Mouse (Mus musculus) forelimb bud, embryonic 11.5 days (tissue): Measurements from ENCODE around the gene Hip1r.
"Not testable (repeated sequence)": the region's sequence is repeated elsewhere in the genome, so short reads cannot be mapped to it uniquely, and the experiment has no call there.

Experiments used
- DNase-seq: peaks from one replicate; pipeline ENCODE4 v3.0.0-alpha.2; 2012; ENCODE audit warnings: low read depth, low spot score

The Hip1r gene

DNA sequence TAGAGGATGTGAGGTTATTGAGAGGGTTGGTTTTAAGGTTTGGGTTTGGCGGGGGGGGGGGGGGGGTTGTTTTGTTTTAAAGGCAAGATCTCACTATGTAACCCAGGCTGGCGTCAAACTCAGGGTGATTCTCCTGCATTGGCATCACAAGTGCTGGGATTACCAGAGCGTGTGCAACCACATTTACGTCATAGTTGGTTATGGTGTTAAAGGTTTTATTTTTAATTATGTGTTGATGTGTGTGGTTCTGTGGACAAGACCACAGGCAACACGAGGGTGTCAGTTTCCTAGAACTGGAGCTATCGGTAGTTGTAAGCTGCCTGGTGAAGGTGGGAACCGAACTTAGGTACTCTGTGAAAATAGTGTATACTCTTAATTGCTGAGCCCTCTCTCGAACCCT, 62.4 kb downstream of the Hip1r start:
- DNase-seq: no peak

DNA sequence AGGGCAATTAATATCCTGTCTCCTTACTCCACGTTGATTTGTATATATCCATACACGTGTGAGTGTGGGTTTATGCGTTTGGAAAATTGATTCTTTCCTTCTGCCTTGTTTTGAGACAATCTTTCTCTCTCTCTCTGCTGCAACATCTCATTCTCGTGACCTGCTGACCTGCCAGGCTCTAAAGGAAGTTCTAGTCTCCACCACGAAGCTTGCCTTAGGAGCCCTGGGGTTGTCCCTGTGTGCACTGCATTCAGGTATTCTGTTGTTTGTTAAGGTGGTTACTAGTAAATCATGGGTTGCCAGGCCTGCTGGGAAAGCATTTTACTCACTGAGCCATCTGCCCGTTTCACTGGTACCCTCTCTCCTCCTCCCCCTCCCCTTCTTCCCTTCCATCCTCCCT, 62.9 kb downstream of the Hip1r start:
- DNase-seq: no peak

DNA sequence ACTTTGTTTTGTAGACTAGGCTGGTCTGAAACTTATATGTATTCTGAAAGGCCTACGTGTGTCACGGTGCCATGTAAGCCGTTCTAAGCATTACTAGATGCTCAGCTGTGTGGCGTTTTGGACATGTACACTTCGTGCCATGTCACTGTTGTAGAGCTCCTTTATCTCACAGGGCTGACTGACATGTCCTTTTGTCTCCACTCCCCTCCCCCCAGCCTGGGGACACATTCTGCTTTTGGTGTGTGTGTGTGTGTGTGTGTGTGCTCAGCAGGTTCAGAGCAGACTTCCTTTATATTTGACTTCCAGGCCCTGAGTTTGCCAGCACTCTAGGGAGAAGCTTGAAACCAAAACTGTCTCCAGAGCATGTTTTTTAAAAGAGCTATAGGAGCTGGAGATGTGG, 63.4 kb downstream of the Hip1r start:
- DNase-seq: no peak

DNA sequence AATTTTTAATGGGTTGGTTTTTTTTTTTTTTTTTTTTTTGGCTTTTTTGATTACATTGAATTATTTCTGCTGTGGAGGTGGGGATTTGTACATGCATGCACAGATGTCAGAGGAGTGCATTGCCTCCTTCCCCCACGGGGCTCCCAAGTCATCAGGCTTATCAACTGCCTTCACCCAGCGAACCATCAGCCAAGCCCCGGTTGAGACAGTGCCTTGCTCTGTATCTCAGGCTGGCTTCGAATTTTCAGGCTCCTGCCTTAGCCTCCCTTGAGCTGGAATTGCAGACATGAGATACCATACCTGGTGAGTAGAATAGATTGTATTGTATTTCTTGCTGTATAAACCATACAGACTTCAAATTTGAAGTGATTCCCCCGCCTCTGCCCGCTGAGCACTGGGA, 66.2 kb downstream of the Hip1r start:
- no peak for DNase-seq

DNA sequence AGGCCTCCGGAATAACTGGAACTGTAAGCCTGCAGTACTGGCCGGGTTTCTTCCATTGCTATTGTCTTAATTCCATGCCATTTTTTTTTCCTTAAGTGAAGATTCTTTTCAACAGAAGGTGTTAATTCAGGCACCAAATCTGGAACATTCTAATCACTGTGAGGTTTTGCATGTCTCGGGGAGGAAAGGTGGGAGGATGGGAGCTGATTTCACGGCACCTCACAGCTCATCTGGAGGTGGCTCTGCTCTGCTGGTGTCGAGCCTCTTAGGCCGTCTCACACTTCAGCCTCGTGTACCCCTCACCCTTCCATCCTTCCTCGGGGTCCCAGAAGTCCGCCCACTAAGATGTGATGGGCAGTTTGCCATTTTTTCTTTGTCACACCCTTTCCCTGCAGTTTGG, 67.7 kb downstream of the Hip1r start:
- DNase-seq: no peak

DNA sequence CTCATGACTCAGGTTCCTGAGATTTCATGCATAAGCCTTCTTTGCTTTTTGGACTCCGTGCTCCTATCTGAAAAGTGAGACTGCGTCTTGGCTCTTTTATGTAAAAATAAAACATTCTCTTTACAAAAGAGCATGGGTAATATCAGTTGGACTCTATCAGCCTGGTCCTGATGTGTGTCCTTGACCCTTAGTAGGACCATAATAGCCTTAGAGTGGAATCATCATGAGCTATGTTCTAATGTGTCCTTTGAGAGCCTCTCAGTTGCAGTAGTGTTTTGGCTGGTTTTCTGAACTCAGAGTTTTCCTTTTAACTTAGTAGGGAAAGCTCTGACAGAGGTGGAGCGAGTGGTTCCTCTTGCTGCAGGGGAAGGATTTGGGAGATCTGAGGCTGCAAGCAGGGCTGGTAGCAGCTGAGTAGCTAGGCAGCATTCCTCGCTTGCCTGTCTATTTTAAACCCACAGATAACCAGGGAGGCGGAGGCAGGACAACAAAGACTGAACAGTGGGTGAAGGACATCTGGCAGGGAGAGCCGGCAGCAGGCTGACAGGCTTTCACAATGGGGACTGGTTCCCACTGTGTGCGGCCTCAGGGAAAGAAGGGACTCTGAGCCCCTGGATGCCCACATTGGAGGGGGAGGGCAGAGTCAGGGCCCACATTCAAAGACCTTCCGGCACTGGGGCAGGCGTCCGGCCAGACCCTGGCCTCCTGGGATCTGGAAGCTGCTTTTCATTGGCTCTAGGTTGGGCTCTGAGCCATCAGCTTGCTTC, 70.0 kb downstream of the Hip1r start:
- no peak for DNase-seq

DNA sequence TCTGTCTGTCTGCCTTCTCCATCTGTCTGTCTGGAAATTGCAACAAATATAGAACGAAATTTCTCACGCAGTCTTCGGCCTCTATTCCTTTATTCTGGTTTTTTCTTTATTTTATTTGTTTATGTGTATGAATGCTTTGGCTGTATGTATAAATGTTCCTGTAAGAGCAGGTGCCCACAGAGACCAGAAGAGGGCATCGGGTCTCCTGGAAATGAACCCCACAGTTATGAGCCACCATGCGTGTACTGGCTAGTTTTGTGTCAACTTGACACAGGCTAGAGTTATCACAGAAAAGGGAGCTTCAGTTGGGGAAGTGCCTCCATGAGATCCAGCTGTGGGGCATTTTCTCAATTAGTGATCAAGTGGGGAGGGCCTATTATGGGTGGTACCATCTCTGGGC, 70.6 kb downstream of the Hip1r start:
- DNase-seq: no peak

DNA sequence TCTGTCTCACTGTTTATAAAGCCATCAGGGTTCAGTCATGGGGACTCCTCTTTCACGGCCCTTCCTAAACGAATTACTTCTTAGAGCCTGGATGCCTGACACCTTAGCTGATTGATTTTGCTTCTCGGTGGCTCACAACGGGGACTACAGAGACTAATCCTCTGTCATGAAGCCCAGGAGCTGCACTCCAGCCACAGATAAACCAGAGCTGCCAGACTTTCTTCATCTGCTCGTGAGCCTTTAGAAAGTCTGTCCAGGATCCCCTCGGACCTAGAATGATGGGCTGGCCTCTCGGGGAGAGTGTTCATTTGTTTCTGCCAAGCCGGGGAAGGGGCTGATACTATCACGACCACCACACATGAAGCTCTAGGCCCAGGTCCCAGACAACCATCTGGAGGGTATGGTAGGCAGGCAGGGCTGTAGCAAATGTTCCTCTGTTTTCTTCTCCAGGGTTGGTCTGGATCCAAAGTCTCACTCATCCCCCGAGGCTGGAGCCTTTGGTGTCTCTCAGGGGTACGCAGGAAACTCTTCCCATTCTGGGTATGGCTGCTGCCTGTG, 72.1 kb downstream of the Hip1r start:
- no peak for DNase-seq

DNA sequence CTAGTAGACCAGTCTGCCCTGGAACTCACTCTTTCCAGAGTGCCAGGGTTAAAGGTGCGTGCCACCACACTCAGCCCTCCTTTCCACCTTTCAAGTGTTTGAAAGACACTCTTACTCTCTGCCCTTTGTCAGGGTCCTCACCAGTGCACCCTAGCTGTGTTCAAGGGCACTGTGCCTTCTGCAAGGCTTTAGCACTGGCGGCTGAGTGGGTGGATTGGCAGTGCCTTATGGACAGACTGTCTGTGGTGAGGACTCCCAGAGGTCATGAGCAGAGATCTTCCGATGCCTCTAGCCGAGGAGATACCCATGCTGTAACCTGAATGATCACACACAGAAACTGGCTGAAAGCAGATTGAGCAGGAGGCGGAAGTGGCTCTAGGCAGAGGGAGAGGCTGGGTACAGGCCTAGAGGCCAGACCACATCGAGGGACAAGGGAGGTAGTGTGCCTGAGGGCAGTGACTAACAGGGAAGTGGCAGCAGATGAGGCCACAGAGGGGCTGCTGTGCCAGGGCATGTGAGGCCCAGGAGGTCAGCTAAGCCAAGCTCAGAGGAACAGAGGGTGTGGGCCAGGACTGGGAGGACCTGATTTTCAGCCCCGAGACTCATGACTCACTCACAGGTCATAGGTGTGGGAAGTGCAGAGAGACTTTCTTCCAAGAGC, 73.4 kb downstream of the Hip1r start:
- DNase-seq: no peak

DNA sequence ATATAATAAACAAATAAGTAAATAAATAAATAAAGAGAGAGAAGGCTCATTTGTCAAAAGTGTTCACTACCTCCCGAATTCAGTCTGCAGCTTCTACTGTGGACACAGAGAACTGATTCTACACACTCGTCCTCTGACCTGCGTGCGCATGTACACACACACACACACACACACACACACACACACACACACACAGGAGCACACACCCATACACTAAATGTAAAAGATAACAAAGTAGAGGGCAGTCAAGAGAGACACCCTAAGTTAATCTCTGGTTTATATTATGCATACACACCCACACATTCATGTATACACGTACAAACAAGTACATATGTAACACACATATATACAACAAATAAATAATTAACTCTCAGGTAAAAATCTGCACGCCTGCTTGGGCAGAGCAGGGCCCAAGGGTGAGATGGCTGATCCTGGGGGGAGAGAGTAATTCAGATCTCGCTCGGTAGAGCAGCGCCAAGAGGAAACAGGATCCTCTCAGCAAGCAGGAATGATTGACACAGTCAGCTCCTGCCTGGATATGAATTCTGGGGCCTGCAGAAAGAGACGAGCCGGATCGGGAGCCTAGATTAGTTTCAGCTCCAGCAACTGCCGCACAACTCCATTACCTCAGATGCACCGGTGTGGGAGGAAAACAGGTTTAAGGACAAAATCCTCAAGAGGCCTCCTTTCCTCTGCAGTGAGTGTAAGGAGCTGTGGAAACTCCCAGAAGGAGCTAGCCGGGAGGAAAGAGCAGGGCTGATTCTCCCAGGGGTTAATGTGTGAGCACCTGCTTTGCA, 76.0 kb downstream of the Hip1r start:
- no peak for DNase-seq

DNA sequence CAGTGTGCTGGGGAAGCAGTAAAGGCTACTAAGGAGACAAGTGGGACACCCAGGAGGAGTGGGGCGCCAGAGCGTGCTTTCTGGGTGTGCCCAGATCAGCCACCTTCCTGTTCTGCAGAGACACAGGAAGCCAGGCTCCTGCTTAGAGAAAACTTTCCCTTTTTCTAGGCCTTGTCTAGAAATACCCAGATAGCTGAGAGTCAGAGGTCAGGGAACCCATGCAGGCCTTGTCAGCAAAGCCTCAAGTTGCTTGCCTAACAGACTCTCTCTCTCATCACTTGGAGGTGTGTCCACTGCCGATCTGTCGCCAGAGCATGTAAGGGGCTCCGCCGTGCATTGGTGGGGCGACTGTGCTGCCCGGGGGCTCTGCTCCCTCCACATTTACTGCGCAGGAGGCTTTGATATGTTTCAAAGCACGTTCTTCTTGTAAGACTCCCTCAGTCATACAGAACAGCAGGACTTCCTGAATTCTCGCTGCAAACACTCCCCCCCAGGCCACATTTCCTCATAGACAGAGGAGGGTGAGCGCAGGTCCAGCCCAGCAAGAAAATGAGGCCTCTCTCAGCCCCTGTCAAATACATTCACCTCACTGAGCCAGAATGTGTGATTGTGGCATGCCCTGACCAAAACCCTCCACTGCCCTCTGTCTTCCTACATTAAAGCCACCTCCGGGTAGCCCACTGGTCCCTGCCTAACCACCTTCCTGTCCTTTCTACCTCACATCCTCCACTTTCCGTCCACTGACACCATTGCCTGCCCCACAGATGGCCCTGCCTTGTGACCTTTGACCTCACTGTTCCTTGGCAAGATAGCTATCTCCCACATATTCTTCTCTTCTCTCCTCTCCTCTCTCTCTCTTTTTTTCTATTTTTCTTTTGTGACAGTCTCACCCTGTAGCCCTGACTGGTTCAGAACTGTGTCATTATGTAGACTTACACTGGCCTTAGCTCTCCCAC, 76.9 kb downstream of the Hip1r start:
- DNase-seq: no peak

DNA sequence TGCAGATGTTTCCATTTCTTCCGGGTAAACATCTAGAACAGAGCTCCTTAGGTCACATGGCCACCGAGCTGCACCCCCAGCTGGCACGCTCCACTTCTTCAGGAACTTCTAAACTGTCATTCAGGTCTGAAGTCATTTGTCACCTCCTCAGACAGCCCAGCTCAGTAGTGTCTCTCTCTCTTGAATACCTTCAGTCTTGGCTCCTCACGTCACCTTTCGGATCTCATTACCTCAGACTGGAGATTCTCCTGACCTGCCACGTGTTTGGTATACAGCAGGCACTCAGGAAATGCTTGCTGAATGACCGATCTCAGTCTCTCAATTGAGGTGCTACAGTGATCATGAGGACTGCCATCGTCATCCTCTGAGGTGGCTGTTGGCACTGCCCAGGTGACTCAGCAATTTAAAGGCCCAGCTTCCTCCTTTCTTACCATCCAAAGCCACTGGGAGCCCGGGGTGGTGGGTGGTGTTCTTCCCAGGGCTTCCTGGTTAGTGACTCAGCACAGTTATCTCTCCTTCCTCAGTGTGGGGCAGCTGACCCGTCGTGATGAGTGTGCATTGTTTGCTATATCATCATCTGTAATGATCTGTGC, 78.6 kb downstream of the Hip1r start:
- DNase-seq: no peak

DNA sequence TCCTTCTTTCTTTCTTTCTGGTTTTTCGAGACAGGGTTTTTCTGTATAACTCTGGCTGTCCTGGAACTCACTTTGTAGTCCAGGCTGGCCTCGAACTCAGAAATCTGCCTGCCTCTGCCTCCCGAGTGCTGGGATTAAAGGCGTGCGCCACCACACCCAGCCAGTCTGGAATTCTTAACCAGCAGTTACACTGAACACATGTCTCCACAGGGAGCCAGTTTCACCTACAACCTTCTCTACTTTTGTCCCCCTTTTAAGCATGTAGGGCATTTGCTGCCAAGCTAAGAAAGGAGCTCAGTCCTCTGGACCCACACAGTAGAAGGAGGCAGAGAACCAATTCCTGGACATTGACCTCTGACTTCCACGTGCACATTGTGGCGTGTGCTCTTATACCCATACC, 79.2 kb downstream of the Hip1r start:
- DNase-seq: not testable (repeated sequence)
